Mouse (Mus musculus): Measurements from ENCODE around the gene Col4a4. TPM values are rescaled to one million over a fixed set of nuclear protein-coding genes. Genes with fewer than 3 reads are reported as not detected.
A peak's percentile ranks its signal among the peaks of the same experiment; 100 is the strongest.

The Col4a4 gene
- polyA plus RNA-seq, 1 experiment from 2014 or later, result 0.10 TPM

DNA sequence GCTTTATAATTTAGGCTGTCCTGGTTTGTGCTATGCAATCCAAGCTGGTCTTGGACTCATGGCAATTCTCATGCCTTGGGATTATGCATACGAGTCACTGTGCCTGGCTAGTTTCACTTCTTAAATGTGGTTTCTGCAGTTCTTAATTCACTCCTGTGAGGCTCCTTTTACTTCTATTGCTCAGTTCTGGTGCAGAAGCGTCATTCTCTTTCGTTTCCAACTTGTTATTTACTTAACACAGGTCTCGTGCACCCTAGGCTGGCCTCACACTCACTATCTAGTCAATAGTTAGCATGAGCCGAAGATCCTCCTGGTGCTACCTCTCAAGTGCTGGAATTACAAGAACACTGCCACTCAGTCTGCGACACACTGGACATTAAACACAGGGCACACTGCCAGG lies 117.8 kb downstream of the Col4a4 start:
- no peak overlapping the region for H3K27ac ChIP-seq
- WGBS, result 83% methylated on average over 6 of the region's 6 CpGs
- H3K9me3 ChIP-seq, result no peaks in the 10 kb centered on the region
- H3K4me1 ChIP-seq, result peaks cover 8% of the 10 kb centered on the region
- H3K27me3 ChIP-seq (replicated peaks), result no peaks in the 10 kb centered on the region
- H3K36me3 ChIP-seq, result no peaks in the 10 kb centered on the region
- H3K9ac ChIP-seq, result no peak overlapping the region
- no peak overlapping the region for H3K4me2 ChIP-seq (replicated peaks)
- H3K4me3 ChIP-seq, result no peak overlapping the region
- no peak for ATAC-seq (ENCODE audit: low FRiP score, low read depth)

DNA sequence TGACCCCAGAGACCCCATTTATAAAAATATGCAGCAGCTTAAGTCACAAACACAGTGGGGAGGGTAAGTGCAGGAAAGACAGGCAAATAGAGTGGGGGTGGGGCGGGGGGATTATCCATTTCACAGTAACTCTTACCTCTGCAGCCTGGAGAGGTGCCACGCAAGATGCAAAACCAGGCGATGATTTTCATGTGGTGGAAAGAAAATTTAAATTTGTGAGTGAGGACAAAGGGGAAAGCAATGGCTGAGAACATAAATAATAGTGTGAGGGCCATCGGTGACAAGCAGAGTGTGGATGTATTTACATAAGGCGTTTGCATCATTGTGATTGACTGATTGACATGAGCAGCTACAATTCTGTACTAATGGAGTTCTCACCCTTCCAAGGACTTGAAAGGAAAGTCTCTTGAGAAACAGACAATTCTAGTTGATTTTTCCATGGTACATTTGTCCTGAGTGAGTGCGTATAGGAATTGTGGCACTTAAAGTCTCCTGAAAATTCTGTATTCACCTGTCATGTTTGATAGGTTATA lies 121.3 kb downstream of the Col4a4 start:
- no peak overlapping the region for H3K4me3 ChIP-seq
- no peak for ATAC-seq (ENCODE audit: low FRiP score, low read depth)
- H3K4me1 ChIP-seq, result peaks cover 5% of the 10 kb centered on the region; the same call in 1 of the 2 replicates
- H3K27ac ChIP-seq, result no peak overlapping the region
- no peaks in the 10 kb centered on the region for H3K9me3 ChIP-seq
- H3K27me3 ChIP-seq (replicated peaks), result no peaks in the 10 kb centered on the region
- 48% methylated on average over 6 of the region's 6 CpGs for WGBS
- no peak overlapping the region for H3K4me2 ChIP-seq (replicated peaks)
- H3K9ac ChIP-seq, result no peak overlapping the region
- no peaks in the 10 kb centered on the region for H3K36me3 ChIP-seq

DNA sequence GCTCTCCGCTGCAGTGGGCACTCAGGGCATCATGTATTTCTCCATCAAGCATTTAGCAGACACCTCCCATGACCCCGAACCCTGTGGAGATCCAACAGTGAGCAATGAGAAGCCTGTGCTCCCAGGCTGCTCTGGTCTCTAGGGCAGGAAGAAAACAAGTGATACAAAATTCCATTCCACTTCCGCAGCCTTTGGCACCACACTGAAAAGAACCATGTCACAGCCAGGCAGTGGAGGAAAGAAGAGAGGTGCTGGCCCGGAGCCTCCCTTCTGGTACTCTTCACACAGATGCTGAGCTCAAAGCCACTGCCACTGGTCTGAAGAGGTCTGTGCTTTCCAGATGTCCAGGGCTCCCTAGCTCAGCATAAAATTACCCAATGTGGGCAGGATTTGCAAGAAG lies 125.6 kb downstream of the Col4a4 start:
- Histone ChIP-seq H3K36me3 (no peaks in the 10 kb centered on the region), H3K4me1 (peaks cover 5% of the 10 kb centered on the region; the same call in 1 of the 2 replicates), H3K4me2 (replicated peaks) (no peak overlapping the region), H3K9ac (no peak overlapping the region), H3K27ac (no peak overlapping the region), H3K27me3 (replicated peaks) (no peaks in the 10 kb centered on the region), H3K4me3 (no peak overlapping the region), H3K9me3 (no peaks in the 10 kb centered on the region)
- 87% methylated on average over 4 of the region's 4 CpGs for WGBS
- no peak for ATAC-seq (ENCODE audit: low FRiP score, low read depth)

DNA sequence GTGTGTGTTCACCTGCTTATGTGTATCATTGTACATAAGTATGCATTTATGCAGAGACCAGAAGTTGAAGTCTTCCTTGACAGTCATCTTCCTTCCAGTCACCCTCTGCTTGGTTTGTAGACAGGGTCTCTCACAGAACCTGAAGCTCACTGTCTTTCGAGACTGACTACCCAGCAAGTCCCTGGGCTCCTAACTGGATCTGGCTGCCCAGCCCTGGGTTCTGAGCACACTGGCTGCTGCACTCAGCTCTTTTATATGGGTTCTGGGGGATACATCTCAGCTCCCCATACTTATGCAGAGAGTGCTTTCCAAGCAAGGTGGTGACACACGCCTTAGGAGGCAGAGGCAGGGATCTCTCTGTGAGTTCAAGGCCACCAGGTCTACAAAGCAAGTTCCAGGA lies 126.7 kb downstream of the Col4a4 start:
- no peak overlapping the region for H3K4me2 ChIP-seq (replicated peaks)
- no peaks in the 10 kb centered on the region for H3K9me3 ChIP-seq
- no peak overlapping the region for H3K27ac ChIP-seq
- no peaks in the 10 kb centered on the region for H3K27me3 ChIP-seq (replicated peaks)
- H3K4me1 ChIP-seq, result no peaks in the 10 kb centered on the region
- no peak overlapping the region for H3K9ac ChIP-seq
- no peaks in the 10 kb centered on the region for H3K36me3 ChIP-seq
- no peak for ATAC-seq (ENCODE audit: low FRiP score, low read depth)
- no peak overlapping the region for H3K4me3 ChIP-seq
- WGBS, result 86% methylated on average over 2 of the region's 2 CpGs

DNA sequence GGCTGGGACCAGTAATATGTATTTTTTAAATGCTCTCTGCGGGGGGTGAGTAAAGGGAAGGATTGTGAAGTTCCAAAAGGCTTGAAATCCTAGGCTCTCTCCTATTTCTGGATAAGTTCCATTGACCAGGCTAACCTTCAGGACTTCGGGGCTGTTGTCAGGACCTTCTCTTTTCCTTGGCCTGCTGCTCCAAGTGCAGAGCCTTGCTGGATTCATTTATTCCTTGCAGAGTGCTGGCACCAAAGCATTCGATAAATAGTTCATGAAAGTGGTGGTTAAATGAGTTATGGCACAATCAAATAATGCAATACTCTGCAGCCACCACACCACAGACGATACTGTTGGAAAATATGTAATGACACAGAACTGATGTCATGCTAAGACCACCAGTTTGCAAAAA lies 127.3 kb downstream of the Col4a4 start:
- Histone ChIP-seq H3K4me3 (no peak overlapping the region), H3K9me3 (no peaks in the 10 kb centered on the region), H3K9ac (no peak overlapping the region), H3K4me1 (no peaks in the 10 kb centered on the region), H3K36me3 (no peaks in the 10 kb centered on the region), H3K27me3 (replicated peaks) (no peaks in the 10 kb centered on the region), H3K4me2 (replicated peaks) (no peak overlapping the region), H3K27ac (no peak overlapping the region)
- WGBS, result 82% methylated on average over 4 of the region's 4 CpGs
- no peak for ATAC-seq (ENCODE audit: low FRiP score, low read depth)

GRCm38 (mm10) chr1:82454031-82454430 lies 132.6 kb downstream of the Col4a4 start:
- H3K27ac ChIP-seq, result no peak overlapping the region
- H3K9ac ChIP-seq, result no peak overlapping the region
- H3K4me2 ChIP-seq (replicated peaks), result no peak overlapping the region
- no peaks in the 10 kb centered on the region for H3K27me3 ChIP-seq (replicated peaks)
- 90% methylated on average over 3 of the region's 3 CpGs for WGBS
- H3K4me3 ChIP-seq, result no peak overlapping the region
- H3K4me1 ChIP-seq, result no peaks in the 10 kb centered on the region
- ATAC-seq (ENCODE audit: low FRiP score, low read depth), result no peak
- no peaks in the 10 kb centered on the region for H3K9me3 ChIP-seq
- no peaks in the 10 kb centered on the region for H3K36me3 ChIP-seq

DNA sequence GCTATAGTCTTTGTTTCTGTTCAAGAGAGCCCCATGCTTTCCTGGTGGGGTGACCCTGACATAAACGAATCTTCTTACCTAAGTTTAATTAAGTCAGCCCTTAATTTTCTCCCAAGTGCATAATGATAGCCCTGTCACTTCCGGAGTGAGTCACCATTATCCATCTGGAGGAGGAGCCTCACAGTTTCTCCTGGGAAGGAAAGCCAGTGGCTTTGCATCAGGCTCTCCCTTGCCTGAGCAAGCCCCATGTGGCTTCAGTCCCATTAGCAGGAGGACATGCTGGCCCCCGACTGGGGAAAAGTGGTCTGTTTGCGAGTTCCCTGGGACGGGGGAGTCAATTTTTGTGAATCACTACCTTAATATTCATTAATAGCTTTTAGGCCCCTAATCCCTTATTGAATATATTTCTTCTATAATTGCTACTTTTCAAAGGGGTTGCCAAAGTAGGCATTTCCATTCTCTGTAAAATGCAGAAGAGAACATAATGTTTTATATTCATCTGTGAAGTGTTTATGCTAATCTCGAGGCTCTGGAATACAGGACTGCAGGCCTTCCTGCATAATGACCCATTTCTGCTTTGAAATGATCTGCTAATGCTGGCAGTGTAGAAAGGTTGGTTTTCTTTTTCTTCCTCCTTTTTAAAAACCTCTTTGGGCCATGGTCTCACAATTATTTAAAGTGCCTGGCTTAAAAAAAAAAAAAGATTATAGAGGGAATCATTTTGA lies 134.6 kb downstream of the Col4a4 start:
- no peak overlapping the region for H3K9ac ChIP-seq
- H3K4me3 ChIP-seq, result no peak overlapping the region
- WGBS, result 35% methylated on average over 6 of the region's 6 CpGs
- H3K27me3 ChIP-seq (replicated peaks), result no peaks in the 10 kb centered on the region
- peak; percentile 63 for ATAC-seq (ENCODE audit: low FRiP score, low read depth)
- H3K4me1 ChIP-seq, result no peaks in the 10 kb centered on the region
- no peak overlapping the region for H3K4me2 ChIP-seq (replicated peaks)
- H3K27ac ChIP-seq, result no peak overlapping the region
- H3K36me3 ChIP-seq, result no peaks in the 10 kb centered on the region
- H3K9me3 ChIP-seq, result no peaks in the 10 kb centered on the region

DNA sequence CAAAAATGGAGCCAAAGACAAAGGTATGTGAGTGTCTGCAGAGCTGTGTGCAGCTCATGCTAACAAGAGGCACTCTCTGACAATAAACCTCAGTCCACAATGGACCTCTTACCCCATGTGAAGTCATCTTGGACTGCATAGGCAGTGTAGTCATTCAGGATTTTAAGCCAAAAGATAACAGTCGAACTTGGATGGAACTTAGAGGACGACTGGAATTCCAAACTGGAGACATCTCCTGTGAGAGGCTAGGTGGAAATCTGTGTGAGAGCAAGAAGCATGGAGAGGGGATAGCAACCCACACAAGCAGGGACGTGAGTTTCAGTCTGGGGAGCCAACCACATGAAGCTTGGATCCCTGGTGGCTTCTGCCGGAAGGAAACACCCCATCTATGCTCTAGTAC lies 136.8 kb downstream of the Col4a4 start:
- no peak for ATAC-seq (ENCODE audit: low FRiP score, low read depth)
- WGBS, result 90% methylated on average over 4 of the region's 4 CpGs
- no peak overlapping the region for H3K4me3 ChIP-seq
- H3K9ac ChIP-seq, result no peak overlapping the region
- no peaks in the 10 kb centered on the region for H3K4me1 ChIP-seq
- no peaks in the 10 kb centered on the region for H3K9me3 ChIP-seq
- H3K27me3 ChIP-seq (replicated peaks), result no peaks in the 10 kb centered on the region
- H3K4me2 ChIP-seq (replicated peaks), result no peak overlapping the region
- no peak overlapping the region for H3K27ac ChIP-seq
- H3K36me3 ChIP-seq, result no peaks in the 10 kb centered on the region

GRCm38 (mm10) chr1:82446049-82446448 lies 140.6 kb downstream of the Col4a4 start:
- no peak for ATAC-seq (ENCODE audit: low FRiP score, low read depth)
- H3K9ac ChIP-seq, result no peak overlapping the region

DNA sequence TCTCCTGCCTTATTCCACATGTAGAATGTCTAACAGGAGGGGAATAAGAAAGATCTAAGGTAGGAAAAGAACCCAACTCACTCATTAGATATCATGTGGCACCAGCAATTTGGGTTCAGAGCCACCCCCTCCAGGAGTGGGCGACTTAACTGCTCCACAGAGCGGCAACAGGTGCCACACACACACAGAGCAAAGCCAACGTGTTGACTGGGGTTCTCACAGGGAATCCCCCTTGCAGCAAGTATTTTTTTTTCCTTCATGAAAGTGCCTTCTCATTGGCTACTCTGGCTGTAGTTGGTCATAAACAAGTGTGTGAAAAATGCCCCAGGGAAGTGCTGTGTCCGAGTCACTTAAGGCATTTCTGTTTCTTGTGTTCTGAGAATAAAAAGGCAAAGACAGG lies 143.1 kb downstream of the Col4a4 start:
- H3K27me3 ChIP-seq (replicated peaks), result no peaks in the 10 kb centered on the region
- H3K4me2 ChIP-seq (replicated peaks), result no peak overlapping the region
- ATAC-seq (ENCODE audit: low FRiP score, low read depth), result no peak
- H3K27ac ChIP-seq, result no peak overlapping the region
- H3K9ac ChIP-seq, result no peak overlapping the region
- H3K4me1 ChIP-seq, result no peaks in the 10 kb centered on the region
- H3K36me3 ChIP-seq, result no peaks in the 10 kb centered on the region
- H3K4me3 ChIP-seq, result no peak overlapping the region
- no peaks in the 10 kb centered on the region for H3K9me3 ChIP-seq
- 61% methylated on average over 4 of the region's 4 CpGs for WGBS

More at GRCm38 (mm10) chr1:82446049-82446448, 140.6 kb downstream of the Col4a4 start:
- H3K4me1 ChIP-seq, result no peaks in the 10 kb centered on the region
- no peaks in the 10 kb centered on the region for H3K36me3 ChIP-seq
- no peak overlapping the region for H3K4me3 ChIP-seq
- no peak overlapping the region for H3K4me2 ChIP-seq (replicated peaks)
- no peaks in the 10 kb centered on the region for H3K27me3 ChIP-seq (replicated peaks)
- H3K9me3 ChIP-seq, result no peaks in the 10 kb centered on the region
- 75% methylated on average over 7 of the region's 7 CpGs for WGBS
- no peak overlapping the region for H3K27ac ChIP-seq

DNA sequence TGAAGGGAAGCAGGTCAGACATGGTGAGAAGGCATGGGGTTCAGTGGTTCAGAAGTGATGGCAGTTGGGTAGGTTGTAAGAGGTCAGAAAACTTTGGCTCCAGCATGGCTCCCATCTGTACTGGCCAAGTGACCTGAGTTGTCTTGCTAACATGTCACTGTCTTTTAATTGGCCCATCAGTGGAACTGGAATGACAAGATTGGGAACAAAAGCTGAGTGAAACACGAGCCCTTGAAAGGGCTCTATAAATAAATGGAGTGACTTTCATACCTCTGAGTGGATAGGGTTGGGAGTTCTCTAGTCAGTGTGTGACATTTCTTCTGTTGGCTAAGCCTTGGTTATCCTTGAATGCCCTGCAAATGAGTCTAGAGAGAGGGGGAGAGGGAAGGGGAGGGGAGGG lies 146.5 kb downstream of the Col4a4 start:
- 62% methylated on average over 1 of the region's 1 CpGs for WGBS
- Histone ChIP-seq H3K9me3 (no peaks in the 10 kb centered on the region), H3K4me3 (no peak overlapping the region), H3K4me2 (replicated peaks) (no peak overlapping the region), H3K27ac (no peak overlapping the region), H3K4me1 (no peaks in the 10 kb centered on the region), H3K9ac (no peak overlapping the region), H3K36me3 (no peaks in the 10 kb centered on the region), H3K27me3 (replicated peaks) (no peaks in the 10 kb centered on the region)
- no peak for ATAC-seq (ENCODE audit: low FRiP score, low read depth)

DNA sequence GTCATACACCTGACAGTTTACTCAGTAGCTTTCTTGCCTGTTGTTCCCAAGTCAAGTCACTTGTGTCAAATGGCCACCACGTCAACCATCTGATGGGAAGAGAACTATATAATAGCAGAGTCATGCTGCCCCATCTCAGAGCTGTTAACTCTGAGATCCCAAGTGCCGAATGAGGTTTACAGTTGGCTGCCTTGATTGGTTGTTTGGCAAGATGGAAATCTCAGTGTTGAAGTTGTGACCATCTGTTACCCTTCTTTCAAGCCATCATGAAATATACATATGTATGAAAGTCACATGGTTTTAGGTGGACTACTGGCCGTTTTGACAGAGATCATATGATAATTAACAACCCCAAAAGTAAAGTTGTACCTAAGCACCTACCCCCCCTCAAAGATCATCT lies 149.4 kb downstream of the Col4a4 start:
- 66% methylated on average over 3 of the region's 3 CpGs for WGBS
- ATAC-seq (ENCODE audit: low FRiP score, low read depth), result no peak

GRCm38 (mm10) chr1:82433649-82434005 lies 153.0 kb downstream of the Col4a4 start:
- no peaks in the 10 kb centered on the region for H3K27me3 ChIP-seq (replicated peaks)
- H3K4me2 ChIP-seq (replicated peaks), result no peak overlapping the region
- WGBS, result 77% methylated on average over 5 of the region's 5 CpGs
- peaks cover 5% of the 10 kb centered on the region; the same call in 1 of the 2 replicates for H3K4me1 ChIP-seq
- no peak overlapping the region for H3K27ac ChIP-seq
- H3K36me3 ChIP-seq, result no peaks in the 10 kb centered on the region
- H3K9me3 ChIP-seq, result no peaks in the 10 kb centered on the region
- no peak overlapping the region for H3K4me3 ChIP-seq
- no peak; the same call in 1 of the 2 replicates for ATAC-seq (ENCODE audit: low FRiP score, low read depth)
- no peak overlapping the region for H3K9ac ChIP-seq

More for the DNA sequence above, 149.4 kb downstream of the Col4a4 start:
- H3K36me3 ChIP-seq, result no peaks in the 10 kb centered on the region
- H3K4me2 ChIP-seq (replicated peaks), result no peak overlapping the region
- no peak overlapping the region for H3K27ac ChIP-seq
- H3K4me3 ChIP-seq, result no peak overlapping the region
- H3K27me3 ChIP-seq (replicated peaks), result no peaks in the 10 kb centered on the region
- H3K4me1 ChIP-seq, result peaks cover 5% of the 10 kb centered on the region; the same call in 1 of the 2 replicates
- H3K9ac ChIP-seq, result no peak overlapping the region
- no peaks in the 10 kb centered on the region for H3K9me3 ChIP-seq
